Mouse (Mus musculus) heart, postnatal 36 days (tissue): ENCODE measurements at regions not wholly inside any gene's neighbourhood (a gene's known extent, or its start where the extent isn't known, plus 50 kb on each side); places are given as distances from the start of the nearest gene placed in this dataset.

ENCODE experiments used
- DNase-seq, 2 experiments: peaks; one replicate each; pipeline ENCODE4 v3.0.0; 2021 to 2022
- intact Hi-C: fragments of 180-260 bp; cut with DNase I; formaldehyde crosslinking; loops from one replicate; pipeline ENCODE4 v1.15.1; 2025

- intact Hi-C loops: no loop called here
- DNase-seq: no peak
Measured at GRCm38 (mm10) chrX:129390920-129391319, 358.6 kb upstream of the Diaph2 start.

GRCm38 (mm10) chrX:129407778-129408177 is 341.8 kb upstream of the Diaph2 start:
- intact Hi-C loops: no loop called here

GRCm38 (mm10) chrX:129410079-129410478 is 339.5 kb upstream of the Diaph2 start:
- no peak for DNase-seq
- intact Hi-C loops: loop anchor here (10.0 kb wide), 1 partner anchor 105 kb away; no protein-coding TSS in a partner anchor

More at GRCm38 (mm10) chrX:129407778-129408177, 341.8 kb upstream of the Diaph2 start:
- no peak for DNase-seq

- intact Hi-C loops: loop anchor here (10.0 kb wide), 1 partner anchor 108 kb away; no protein-coding TSS in a partner anchor
- no peak for DNase-seq
Measured at GRCm38 (mm10) chrX:129412939-129413627, 336.5 kb upstream of the Diaph2 start.

- intact Hi-C loops: loop anchor here (10.0 kb wide), 1 partner anchor 109 kb away; no protein-coding TSS in a partner anchor
- no peak for DNase-seq
Measured at GRCm38 (mm10) chrX:129413628-129414000, 335.9 kb upstream of the Diaph2 start.

GRCm38 (mm10) chrX:129415326-129415725 is 334.2 kb upstream of the Diaph2 start:
- no peak for DNase-seq
- intact Hi-C loops: loop anchor here (10.0 kb wide), 1 partner anchor 111 kb away; no protein-coding TSS in a partner anchor

- intact Hi-C loops: no loop called here
- no peak for DNase-seq
Measured at GRCm38 (mm10) chrX:129448545-129448944, 301.0 kb upstream of the Diaph2 start.

GRCm38 (mm10) chrX:129476216-129476615 is 273.3 kb upstream of the Diaph2 start:
- intact Hi-C loops: no loop called here
- DNase-seq: no peak

- no peak for DNase-seq
- intact Hi-C loops: no loop called here
Measured at GRCm38 (mm10) chrX:129494562-129494961, 255.0 kb upstream of the Diaph2 start.
